Mouse (Mus musculus) intestine, embryonic 14.5 days (tissue): ENCODE measurements at regions not wholly inside any gene's neighbourhood (a gene's known extent, or its start where the extent isn't known, plus 50 kb on each side); places are given as distances from the start of the nearest gene placed in this dataset.

Experiments
- ATAC-seq: fragments of 200-750 bp; cut with Nextera tagmentation; replicated peaks from 2 replicates; pipeline ENCODE4 v1.8.0; 2017; ENCODE audit warnings: low read depth, moderate number of reproducible peaks, moderate TSS enrichment, moderate library complexity; ENCODE audit not compliant: low FRiP score, low TSS enrichment
- DNase-seq: peaks from one replicate; pipeline ENCODE4 v3.0.0-alpha.2; 2018; ENCODE audit warnings: low spot score
- H3K27ac ChIP-seq: fragments of 300-500 bp; sonication (generic); 2 replicates; pipeline ENCODE4 v1.5.1; 2014; ENCODE audit warnings: low read depth, mild to moderate bottlenecking, control low read depth
- H3K27me3 ChIP-seq: fragments of 300-500 bp; sonication (generic); replicated peaks from 2 replicates; pipeline ENCODE4 v1.6.1; 2014; ENCODE audit warnings: low read length, control low read depth; ENCODE audit not compliant: control insufficient read depth, insufficient read depth
- H3K36me3 ChIP-seq: fragments of 300-500 bp; sonication (generic); 2 replicates; pipeline ENCODE4 v1.6.1; 2014; ENCODE audit warnings: low read length, control low read depth; ENCODE audit not compliant: control insufficient read depth, insufficient read depth
- H3K4me1 ChIP-seq: fragments of 300-500 bp; sonication (generic); replicated peaks from 2 replicates; pipeline ENCODE4 v1.6.1; 2014; ENCODE audit warnings: low read length, control low read depth, mixed read lengths; ENCODE audit not compliant: control insufficient read depth, insufficient read depth
- H3K4me2 ChIP-seq: fragments of 300-500 bp; sonication (generic); 2 replicates; pipeline ENCODE4 v1.6.1; 2014; ENCODE audit warnings: low read length
- H3K4me3 ChIP-seq: fragments of 300-500 bp; sonication (generic); 2 replicates; pipeline ENCODE4 v1.5.1; 2014; ENCODE audit warnings: low read depth, low read length, control low read depth, mixed read lengths
- H3K9ac ChIP-seq: fragments of 300-500 bp; sonication (generic); 2 replicates; pipeline ENCODE4 v1.6.1; 2014; ENCODE audit warnings: mild to moderate bottlenecking, low read length
- H3K9me3 ChIP-seq: fragments of 300-500 bp; sonication (generic); 2 replicates; pipeline ENCODE4 v1.6.1; 2016; ENCODE audit warnings: low read length, control low read depth; ENCODE audit not compliant: control insufficient read depth
- WGBS: fragments of 180-500 bp; shearing (Covaris S2); extraction: QIAGEN DNeasy Blood & Tissue Kit; methylation state at CpG from one replicate; pipeline ENCODE4 v1.1.7; 2014; 5-methylcytosine and 5-hydroxymethylcytosine counted together

DNA sequence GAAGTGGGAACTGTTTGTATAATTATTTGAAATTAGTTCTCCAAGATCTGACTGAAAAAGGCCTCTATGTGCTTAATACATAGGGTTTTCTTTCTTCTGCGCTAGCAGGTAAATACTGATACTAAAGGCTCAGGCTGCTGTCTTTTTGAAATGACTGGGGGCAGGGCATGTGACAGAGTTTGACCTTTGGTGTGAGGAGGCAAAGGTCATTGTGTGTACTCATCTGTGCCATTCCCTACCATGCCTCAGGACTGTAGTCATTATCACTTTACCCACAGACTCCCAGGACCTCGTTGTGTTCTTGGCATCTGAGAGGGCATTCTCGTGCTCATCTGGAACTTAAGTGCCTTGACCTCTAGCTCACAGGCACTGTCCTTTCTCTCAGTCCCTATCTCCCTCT lies 88.5 kb downstream of the Sox1 start:
- no peak for ATAC-seq
- 85% methylated on average over 3 of the region's 3 CpGs for WGBS
- H3K27ac ChIP-seq = no peak overlapping the region

DNA sequence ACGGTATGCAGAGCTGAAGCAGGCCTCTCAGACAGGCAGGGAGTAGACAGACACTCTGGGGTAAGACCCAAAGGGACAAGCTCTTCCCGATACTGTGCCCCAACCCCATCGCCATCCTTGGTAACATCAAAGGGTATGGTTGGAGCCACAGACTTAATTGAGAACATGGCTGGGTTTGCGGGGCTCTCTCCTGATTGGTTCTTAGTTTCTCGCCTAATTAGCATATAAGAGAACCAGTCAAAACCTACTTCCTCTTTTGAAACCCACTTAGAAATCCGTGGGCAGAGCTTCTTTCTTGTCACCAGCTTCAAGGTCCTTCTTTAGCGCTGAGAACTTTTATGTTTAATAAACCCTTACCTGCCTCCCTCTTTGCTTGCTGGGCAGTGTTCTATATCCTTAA lies 87.5 kb upstream of the Spaca7 start:
- H3K36me3 ChIP-seq = no peaks in the 10 kb centered on the region

More for the DNA sequence above, 88.5 kb downstream of the Sox1 start:
- DNase-seq = no peak
- Histone ChIP-seq H3K27me3 (peaks cover 23% of the 10 kb centered on the region), H3K4me2 (no peak overlapping the region), H3K4me1 (no peaks in the 10 kb centered on the region), H3K9me3 (no peaks in the 10 kb centered on the region), H3K36me3 (no peaks in the 10 kb centered on the region), H3K4me3 (no peak overlapping the region), H3K9ac (no peak overlapping the region)

DNA sequence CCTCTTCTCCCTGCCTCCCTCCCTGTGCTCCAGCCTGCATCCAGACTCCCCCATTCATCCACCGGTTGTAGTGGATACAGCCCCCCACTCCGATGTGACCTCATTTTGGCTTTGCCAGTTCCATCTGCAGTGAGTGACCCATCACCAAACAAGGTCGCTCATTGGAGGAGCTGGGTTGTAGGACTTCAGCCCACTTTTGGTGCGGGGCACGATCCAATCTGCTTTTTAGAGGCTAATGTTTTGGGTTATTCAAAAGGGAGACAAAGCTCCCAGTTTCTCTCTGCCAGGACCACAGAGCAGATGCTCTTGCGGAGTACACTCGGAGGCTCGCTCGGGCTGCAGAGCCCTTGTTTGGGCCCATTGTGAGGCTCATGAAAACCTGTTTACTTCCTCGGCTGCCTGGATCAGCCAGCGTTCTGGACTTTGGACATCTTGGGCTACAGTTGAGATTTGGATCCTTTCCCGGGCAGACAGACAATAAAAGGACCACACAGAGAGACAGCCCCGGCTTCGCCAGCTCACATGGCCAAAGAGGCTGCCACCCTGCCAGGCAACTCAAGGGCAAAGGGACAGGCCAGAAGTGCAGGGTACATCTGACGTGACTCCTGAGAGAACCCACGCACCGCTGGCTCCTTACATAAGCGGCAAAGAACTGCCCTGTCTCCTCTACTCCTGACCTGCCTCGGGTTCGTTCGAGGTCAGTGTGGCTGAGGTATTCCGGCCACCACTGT lies 86.3 kb upstream of the Spaca7 start:
- H3K36me3 ChIP-seq = no peaks in the 10 kb centered on the region
- H3K4me3 ChIP-seq = no peak overlapping the region
- H3K9ac ChIP-seq = no peak overlapping the region
- 0 out of 2 replicates have a peak, but pooled peaks cover 2% of the 10 kb centered on the region for H3K27me3 ChIP-seq
- no peak overlapping the region for H3K27ac ChIP-seq
- H3K9me3 ChIP-seq = no peaks in the 10 kb centered on the region
- ATAC-seq (no peak), DNase-seq (peak; percentile 66)
- 61% methylated on average over 22 of the region's 22 CpGs for WGBS
- no peaks in the 10 kb centered on the region for H3K4me1 ChIP-seq
- no peak overlapping the region for H3K4me2 ChIP-seq

More for the DNA sequence above, 87.5 kb upstream of the Spaca7 start:
- Histone ChIP-seq H3K4me3 (no peak overlapping the region), H3K9me3 (no peaks in the 10 kb centered on the region), H3K9ac (no peak overlapping the region), H3K4me1 (no peaks in the 10 kb centered on the region), H3K27ac (no peak overlapping the region), H3K27me3 (peaks cover 6% of the 10 kb centered on the region), H3K4me2 (no peak overlapping the region)
- no peak for DNase-seq
- 77% methylated on average over 7 of the region's 7 CpGs for WGBS
- no peak for ATAC-seq

DNA sequence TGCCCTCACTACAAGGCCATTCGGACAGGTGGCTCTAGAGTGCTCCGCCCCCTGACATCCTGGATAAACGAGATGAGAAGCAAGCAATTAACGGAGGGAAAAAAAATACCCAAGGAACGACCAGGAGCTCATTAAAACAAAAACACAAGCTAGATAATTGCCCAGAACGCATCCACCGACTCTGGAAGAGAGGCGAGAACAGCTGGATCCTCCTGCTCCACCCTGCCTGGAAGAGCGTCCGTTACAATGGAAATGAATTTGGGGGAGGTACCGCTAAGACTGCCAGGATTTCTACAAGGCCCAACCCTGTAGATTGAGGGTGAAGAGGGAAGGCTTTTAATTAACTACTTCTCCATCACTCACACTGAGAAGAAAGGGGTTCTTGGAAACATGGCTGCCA lies 85.6 kb upstream of the Spaca7 start:
- H3K9ac ChIP-seq = no peak overlapping the region
- H3K27me3 ChIP-seq = 0 out of 2 replicates have a peak, but pooled peaks cover 2% of the 10 kb centered on the region
- H3K36me3 ChIP-seq = no peaks in the 10 kb centered on the region
- no peak overlapping the region for H3K27ac ChIP-seq
- no peaks in the 10 kb centered on the region for H3K9me3 ChIP-seq
- H3K4me3 ChIP-seq = no peak overlapping the region
- ATAC-seq (no peak), DNase-seq (no peak)
- H3K4me2 ChIP-seq = no peak overlapping the region
- WGBS = 42% methylated on average over 11 of the region's 11 CpGs
- no peaks in the 10 kb centered on the region for H3K4me1 ChIP-seq

DNA sequence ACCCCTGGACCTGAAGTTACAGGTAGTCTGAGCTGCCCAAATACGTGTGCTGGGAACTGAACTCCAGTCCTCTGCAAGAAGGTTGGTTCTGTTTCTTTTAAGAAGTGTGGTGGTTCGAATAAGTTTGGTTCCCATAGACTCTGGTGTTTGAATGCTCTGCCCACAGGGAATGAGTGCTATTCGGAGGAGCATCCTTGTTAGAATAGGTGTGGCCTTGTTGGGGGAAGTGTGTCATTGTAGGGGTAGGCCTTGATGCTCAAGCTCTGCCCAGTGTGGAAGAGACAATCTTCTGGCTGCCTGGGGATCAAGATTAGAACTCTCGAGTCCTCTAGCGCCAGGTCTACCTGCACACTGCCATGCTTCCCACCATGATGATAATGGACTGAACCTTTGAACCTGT lies 83.6 kb upstream of the Spaca7 start:
- ATAC-seq = no peak
- no peak for DNase-seq
- H3K36me3 ChIP-seq = no peaks in the 10 kb centered on the region
- 84% methylated on average over 5 of the region's 5 CpGs for WGBS
- no peaks in the 10 kb centered on the region for H3K9me3 ChIP-seq
- H3K27ac ChIP-seq = no peak overlapping the region
- 0 out of 2 replicates have a peak, but pooled peaks cover 2% of the 10 kb centered on the region for H3K27me3 ChIP-seq
- no peak overlapping the region for H3K9ac ChIP-seq
- H3K4me3 ChIP-seq = no peak overlapping the region
- H3K4me2 ChIP-seq = no peak overlapping the region
- H3K4me1 ChIP-seq = no peaks in the 10 kb centered on the region

DNA sequence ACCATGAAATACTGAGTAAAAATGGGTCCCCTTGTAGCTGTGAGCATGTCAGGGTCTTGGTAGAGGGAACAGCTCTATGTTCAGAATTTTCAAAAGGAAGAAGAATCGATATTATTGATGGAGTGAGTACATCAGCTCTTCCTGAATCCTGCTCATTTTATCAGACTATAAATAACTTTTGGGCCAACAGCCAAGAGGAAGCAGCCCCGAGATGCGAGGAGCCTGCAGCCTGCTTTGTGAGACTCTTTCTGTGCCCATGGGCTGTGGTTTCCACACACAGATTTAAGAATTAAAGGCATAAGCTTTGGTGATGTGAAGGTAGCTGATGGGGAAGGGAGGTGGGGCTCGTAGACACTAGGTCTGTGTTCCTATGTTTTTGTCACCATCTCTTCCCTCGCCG lies 81.4 kb upstream of the Spaca7 start:
- no peak overlapping the region for H3K9ac ChIP-seq
- no peak overlapping the region for H3K4me2 ChIP-seq
- no peaks in the 10 kb centered on the region for H3K4me1 ChIP-seq

DNA sequence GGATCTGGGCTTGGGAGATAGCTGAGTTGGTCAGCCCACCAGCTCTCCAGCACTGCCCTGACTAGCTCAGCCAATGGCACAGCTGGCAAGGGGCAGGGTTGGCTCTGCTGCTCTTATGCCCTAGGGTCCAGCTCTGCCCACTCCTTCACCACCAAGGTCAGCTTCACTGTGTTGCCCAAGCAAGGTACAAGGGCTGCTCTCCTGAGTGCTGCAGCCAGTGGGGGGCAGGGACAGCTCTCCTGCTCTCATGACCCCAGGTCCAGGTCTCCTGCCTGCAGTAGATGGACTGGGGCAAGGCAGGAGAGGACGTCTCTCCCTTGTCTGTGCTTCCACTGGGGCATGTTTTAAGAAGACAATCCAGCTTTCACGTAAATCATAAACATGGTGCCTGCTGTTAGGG lies 80.4 kb upstream of the Spaca7 start:
- Histone ChIP-seq H3K9me3 (no peaks in the 10 kb centered on the region), H3K4me1 (no peaks in the 10 kb centered on the region), H3K4me3 (no peak overlapping the region), H3K36me3 (no peaks in the 10 kb centered on the region), H3K27me3 (peaks cover 4% of the 10 kb centered on the region; the same call in 1 of the 2 replicates), H3K27ac (no peak overlapping the region), H3K4me2 (no peak overlapping the region), H3K9ac (no peak overlapping the region)
- WGBS = 50% methylated on average over 2 of the region's 2 CpGs
- DNase-seq (no peak), ATAC-seq (no peak)

More for the DNA sequence above, 81.4 kb upstream of the Spaca7 start:
- H3K27me3 ChIP-seq = no peaks in the 10 kb centered on the region
- ATAC-seq (no peak), DNase-seq (no peak)
- 70% methylated on average over 6 of the region's 6 CpGs for WGBS
- H3K4me3 ChIP-seq = no peak overlapping the region
- no peaks in the 10 kb centered on the region for H3K36me3 ChIP-seq
- no peaks in the 10 kb centered on the region for H3K9me3 ChIP-seq
- H3K27ac ChIP-seq = no peak overlapping the region

DNA sequence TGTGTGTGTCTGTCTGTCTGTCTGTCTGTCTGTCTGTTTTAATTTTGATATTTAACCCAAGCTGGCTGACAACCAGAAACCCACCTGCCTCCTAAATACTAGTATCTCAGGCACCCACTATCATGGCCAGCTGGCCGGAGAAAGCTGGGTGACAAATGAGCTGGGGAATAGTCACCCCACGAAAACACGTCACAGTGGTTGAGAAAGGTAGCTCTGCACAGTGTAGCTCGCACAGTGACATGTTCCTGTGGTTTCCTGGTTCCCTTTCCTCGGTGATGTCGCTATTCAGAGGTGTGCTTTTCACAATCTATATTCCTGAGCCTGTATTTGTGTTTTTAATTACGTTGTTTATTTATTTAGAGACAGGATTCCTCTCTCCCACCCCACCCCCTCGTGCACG lies 78.3 kb upstream of the Spaca7 start:
- no peak for DNase-seq
- no peak overlapping the region for H3K4me2 ChIP-seq
- ATAC-seq = no peak
- no peak overlapping the region for H3K4me3 ChIP-seq
- H3K9me3 ChIP-seq = no peaks in the 10 kb centered on the region
- H3K36me3 ChIP-seq = no peaks in the 10 kb centered on the region
- no peak overlapping the region for H3K27ac ChIP-seq
- H3K27me3 ChIP-seq = peaks cover 11% of the 10 kb centered on the region
- no peak overlapping the region for H3K9ac ChIP-seq
- H3K4me1 ChIP-seq = no peaks in the 10 kb centered on the region
- WGBS = 76% methylated on average over 9 of the region's 9 CpGs

DNA sequence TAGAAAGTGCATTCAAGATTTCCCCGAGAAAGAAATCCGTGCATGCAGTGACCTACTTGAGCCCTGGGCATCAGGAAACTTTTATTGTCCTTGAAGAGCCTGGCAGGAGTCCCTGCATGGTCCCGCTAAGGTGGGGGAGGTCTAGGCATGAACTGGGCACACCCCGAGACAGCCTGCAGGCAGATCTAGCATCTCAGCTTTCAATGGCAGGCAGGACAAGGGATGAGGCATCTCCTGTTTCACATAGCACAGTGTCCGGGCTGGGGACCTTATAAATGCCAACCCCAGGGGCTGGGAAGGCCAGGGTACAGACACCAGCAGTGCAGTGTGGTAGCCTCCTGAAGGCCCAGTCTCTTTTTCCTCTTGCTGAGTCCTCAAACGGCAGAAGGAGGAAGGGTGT lies 75.4 kb upstream of the Spaca7 start:
- Histone ChIP-seq H3K4me3 (no peak overlapping the region), H3K27ac (no peak overlapping the region), H3K4me2 (no peak overlapping the region), H3K36me3 (no peaks in the 10 kb centered on the region), H3K9ac (no peak overlapping the region), H3K9me3 (no peaks in the 10 kb centered on the region), H3K27me3 (peaks cover 39% of the 10 kb centered on the region), H3K4me1 (peaks cover 5% of the 10 kb centered on the region; the same call in 1 of the 2 replicates)
- DNase-seq = no peak
- WGBS = 10% methylated on average over 6 of the region's 6 CpGs
- no peak for ATAC-seq
